Mouse (Mus musculus) bone marrow macrophage, adult 2 months (primary cell): ENCODE measurements around the gene Rwdd2a. TPM values are rescaled to one million over a fixed set of nuclear protein-coding genes. Genes with fewer than 3 reads are reported as not detected.

Source experiments
- H3K27ac ChIP-seq: 2 replicates; pipeline ENCODE4 v1.5.1; 2012; ENCODE audit warnings: low read depth, low read length; ENCODE audit not compliant: insufficient read depth
- H3K4me1 ChIP-seq: 2 replicates; pipeline ENCODE4 v1.6.1; 2012; ENCODE audit warnings: low read length; ENCODE audit not compliant: control insufficient read depth, insufficient read depth
- H3K4me3 ChIP-seq: 2 replicates; pipeline ENCODE4 v1.5.1; 2012; ENCODE audit warnings: mild to moderate bottlenecking, low read length, moderate library complexity; ENCODE audit not compliant: insufficient read depth
- CTCF ChIP-seq: IDR thresholded peaks from 2 replicates; pipeline ENCODE4 v1.5.1; 2012; ENCODE audit warnings: low read depth, mild to moderate bottlenecking, low read length, moderate library complexity
- POLR2A ChIP-seq: IDR thresholded peaks from 2 replicates; pipeline ENCODE4 v1.6.1; 2012; ENCODE audit warnings: mild to moderate bottlenecking, low read depth, low read length, borderline replicate concordance
- polyA plus RNA-seq: library from polyadenylated mRNA; stranded (reverse); fragments of >200 nt; gene quantifications from 2 replicates; pipeline ENCODE4 v1.2.4, GENCODE M21; 2012; ENCODE audit not compliant: missing spikeins, insufficient read depth, insufficient read length

Rwdd2a gene
- polyA plus RNA-seq = 9.9 and 11.8 TPM in 2 replicates

DNA sequence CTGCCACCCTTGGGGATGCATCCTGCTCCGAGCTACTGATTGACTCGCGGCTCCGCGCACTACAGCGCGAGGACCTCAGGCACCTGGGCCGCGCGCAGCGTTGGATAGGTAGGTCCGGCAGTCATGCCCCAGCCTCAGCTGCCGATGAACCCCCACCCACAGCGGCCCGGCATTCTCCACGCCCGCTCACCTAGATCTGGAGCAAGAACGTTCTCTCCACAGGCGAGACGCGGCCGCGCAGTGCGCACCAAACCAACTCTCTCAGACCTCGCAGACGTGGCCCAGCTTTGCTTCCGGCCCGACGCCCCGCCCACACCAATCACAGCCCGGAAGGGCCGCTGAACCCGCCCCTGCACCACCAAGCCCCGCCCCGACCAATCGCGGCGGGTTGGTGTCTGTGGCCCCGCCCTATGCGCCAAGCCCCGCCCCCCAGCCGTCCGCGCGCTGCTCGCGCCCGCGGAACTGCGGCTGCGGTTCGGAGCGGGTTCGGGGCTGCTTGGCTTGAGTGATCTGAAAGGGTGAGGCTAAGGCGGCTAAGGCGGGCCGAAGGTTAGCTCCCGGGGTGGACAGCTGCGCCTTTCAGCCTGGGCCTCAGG lies at the start of gene Rwdd2a, which contains the start of gene Pgm3:
Rwdd2a (plus strand) TSS at position 452 of the 596 bp plus-strand sequence.
Pgm3 (minus strand) TSS at position 303 of the 596 bp plus-strand sequence.
- TF ChIP-seq CTCF (no peak), POLR2A (no peak)
- 0 out of 2 replicates have a peak within 1 kb of the TSS, but pooled peaks have one; percentile 27 for H3K27ac ChIP-seq
- H3K4me1 ChIP-seq = peaks cover 12% of the 10 kb centered on the region
- H3K4me3 ChIP-seq = peak within 1 kb of the TSS; percentile 97

- Histone ChIP-seq H3K4me1 (0 out of 2 replicates have a peak, but pooled peaks cover 2% of the 10 kb centered on the region), H3K4me3 (no peak overlapping the region), H3K27ac (no peak overlapping the region)
- no peak for TF ChIP-seq POLR2A
- no peak for TF ChIP-seq CTCF
Observed at GRCm38 (mm10) chr9:86522335-86522734, 49.5 kb upstream of the Rwdd2a start.

- H3K27ac ChIP-seq = no peak overlapping the region
- 0 out of 2 replicates have a peak, but pooled peaks cover 2% of the 10 kb centered on the region for H3K4me1 ChIP-seq
- H3K4me3 ChIP-seq = no peak overlapping the region
- no peak for TF ChIP-seq CTCF
- TF ChIP-seq POLR2A = no peak
Observed at GRCm38 (mm10) chr9:86525600-86525999, 46.2 kb upstream of the Rwdd2a start.

GRCm38 (mm10) chr9:86534071-86534470 lies 37.7 kb upstream of the Rwdd2a start:
- Histone ChIP-seq H3K4me1 (peaks cover 7% of the 10 kb centered on the region), H3K4me3 (no peak overlapping the region), H3K27ac (no peak overlapping the region)
- no peak for TF ChIP-seq POLR2A
- no peak for TF ChIP-seq CTCF

DNA sequence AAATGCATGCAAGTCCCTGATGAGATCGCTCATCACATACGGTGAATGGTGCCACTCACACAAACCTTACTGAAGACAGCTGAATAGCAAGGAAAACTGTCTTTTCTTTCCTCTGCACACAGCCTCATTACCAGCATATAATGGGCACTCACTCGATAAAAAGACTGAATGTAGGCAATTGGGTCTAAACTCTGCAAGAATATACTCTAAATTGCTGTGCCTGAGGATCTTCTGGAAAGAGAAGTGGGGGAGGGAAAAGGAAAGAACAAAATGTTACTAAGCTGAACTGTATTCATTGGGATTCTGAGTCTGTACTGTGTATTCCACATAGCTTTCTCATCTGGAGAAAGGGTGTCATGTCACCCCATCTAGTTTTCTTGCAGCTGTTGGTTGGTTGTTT lies 28.3 kb upstream of the Rwdd2a start:
- Histone ChIP-seq H3K4me1 (peaks cover 16% of the 10 kb centered on the region), H3K27ac (no peak overlapping the region), H3K4me3 (no peak overlapping the region)
- TF ChIP-seq CTCF = no peak
- TF ChIP-seq POLR2A = no peak

- H3K4me3 ChIP-seq = no peak overlapping the region
- peak overlapping the region; percentile 46 for H3K27ac ChIP-seq
- TF ChIP-seq CTCF (no peak), POLR2A (no peak)
- H3K4me1 ChIP-seq = peaks cover 16% of the 10 kb centered on the region
Observed at GRCm38 (mm10) chr9:86544559-86544958, 27.2 kb upstream of the Rwdd2a start.

DNA sequence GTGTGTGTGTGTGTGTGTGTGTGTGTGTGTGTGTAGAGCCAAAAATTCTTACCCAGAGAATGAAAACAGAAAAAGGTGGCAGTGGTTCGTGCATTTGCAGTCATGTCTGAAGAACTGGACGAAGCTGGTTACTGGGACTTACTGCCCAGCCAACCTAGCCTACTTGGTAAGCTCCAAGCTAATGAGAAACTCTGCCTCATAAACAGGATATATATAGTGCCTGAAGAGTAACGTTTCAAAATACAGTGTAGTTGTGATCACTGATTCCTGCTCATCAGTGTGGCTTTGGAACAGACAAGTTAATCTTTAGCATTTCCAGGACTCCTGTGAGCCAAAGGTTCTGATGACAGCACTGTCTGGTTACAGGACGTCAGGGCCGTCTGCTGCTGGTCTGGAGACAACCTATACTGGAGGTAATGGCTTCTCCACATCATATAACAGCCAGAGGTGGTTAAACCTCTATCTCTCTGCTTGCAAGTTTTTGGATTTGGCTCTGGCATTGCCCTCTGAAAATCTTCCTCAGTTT lies 22.1 kb upstream of the Rwdd2a start:
- TF ChIP-seq POLR2A (no peak), CTCF (no peak)
- H3K27ac ChIP-seq = no peak overlapping the region
- H3K4me1 ChIP-seq = peaks cover 3% of the 10 kb centered on the region
- H3K4me3 ChIP-seq = no peak overlapping the region

DNA sequence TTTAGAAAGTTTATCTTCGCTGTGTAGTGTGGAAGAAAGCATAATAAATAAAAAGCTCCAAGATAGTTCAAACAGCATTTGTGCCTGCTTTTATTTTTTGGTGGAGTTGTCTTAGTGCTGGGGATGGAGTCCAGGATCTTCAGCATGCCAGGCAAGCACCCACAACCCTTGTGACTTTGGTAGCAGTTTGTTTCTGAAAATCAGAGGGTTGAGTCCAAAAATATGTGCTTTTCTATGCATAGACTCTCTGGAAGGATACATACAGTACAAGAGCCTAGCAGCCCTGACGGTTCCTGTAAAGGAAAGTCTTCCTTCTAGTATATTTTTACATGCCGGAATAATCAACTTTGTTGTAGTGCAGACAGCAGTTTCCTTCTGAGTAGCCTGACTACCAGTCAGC lies 21.1 kb upstream of the Rwdd2a start:
- H3K4me1 ChIP-seq = no peaks in the 10 kb centered on the region
- no peak overlapping the region for H3K27ac ChIP-seq
- H3K4me3 ChIP-seq = no peak overlapping the region
- TF ChIP-seq POLR2A = no peak
- no peak for TF ChIP-seq CTCF

DNA sequence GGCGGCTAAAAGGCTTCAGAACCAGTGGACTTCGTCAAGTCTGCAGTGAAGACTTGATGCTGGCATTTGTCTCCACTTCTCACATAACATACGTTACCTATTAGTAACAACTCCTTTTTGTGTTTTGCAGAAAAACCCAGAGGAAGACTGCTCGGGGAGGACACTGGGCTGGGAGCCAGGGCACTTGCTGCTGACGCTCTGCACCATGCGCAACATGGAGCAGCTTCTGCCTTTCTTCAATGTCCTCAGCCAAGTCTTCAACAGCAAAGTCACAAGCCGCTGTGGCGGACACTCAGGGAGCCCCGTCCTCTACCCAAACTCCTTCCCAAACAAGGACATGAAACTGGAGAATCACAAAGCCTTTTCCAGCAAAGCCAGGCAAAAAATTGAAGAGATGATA lies 17.9 kb upstream of the Rwdd2a start:
- no peaks in the 10 kb centered on the region for H3K4me1 ChIP-seq
- no peak overlapping the region for H3K27ac ChIP-seq
- TF ChIP-seq CTCF = no peak
- TF ChIP-seq POLR2A = no peak
- H3K4me3 ChIP-seq = no peak overlapping the region

GRCm38 (mm10) chr9:86554641-86555040 lies 17.1 kb upstream of the Rwdd2a start:
- TF ChIP-seq POLR2A = no peak
- TF ChIP-seq CTCF = no peak
- no peak overlapping the region for H3K4me3 ChIP-seq
- no peak overlapping the region for H3K27ac ChIP-seq
- no peaks in the 10 kb centered on the region for H3K4me1 ChIP-seq

- no peak overlapping the region for H3K4me3 ChIP-seq
- H3K4me1 ChIP-seq = no peaks in the 10 kb centered on the region
- no peak overlapping the region for H3K27ac ChIP-seq
- no peak for TF ChIP-seq CTCF
- no peak for TF ChIP-seq POLR2A
Observed at GRCm38 (mm10) chr9:86560543-86560942, 11.2 kb upstream of the Rwdd2a start.
